Mouse (Mus musculus) left cerebral cortex, postnatal 10 days (tissue): ENCODE measurements at regions not wholly inside any gene's neighbourhood (a gene's known extent, or its start where the extent isn't known, plus 50 kb on each side); places are given as distances from the start of the nearest gene placed in this dataset.
A peak's percentile ranks its signal among the peaks of the same experiment; 100 is the strongest.

Experiments
- DNase-seq, 2 experiments: peaks; one replicate each; pipeline ENCODE4 v3.0.0; 2021 to 2022; ENCODE audit warnings: low spot score in 2 of 2, mixed read lengths in 1 of 2; ENCODE audit errors: extremely low spot score in 1 of 2
- intact Hi-C: fragments of 180-260 bp; cut with DNase I; formaldehyde crosslinking; loops from one replicate; pipeline ENCODE4 v1.15.1; 2025

DNA sequence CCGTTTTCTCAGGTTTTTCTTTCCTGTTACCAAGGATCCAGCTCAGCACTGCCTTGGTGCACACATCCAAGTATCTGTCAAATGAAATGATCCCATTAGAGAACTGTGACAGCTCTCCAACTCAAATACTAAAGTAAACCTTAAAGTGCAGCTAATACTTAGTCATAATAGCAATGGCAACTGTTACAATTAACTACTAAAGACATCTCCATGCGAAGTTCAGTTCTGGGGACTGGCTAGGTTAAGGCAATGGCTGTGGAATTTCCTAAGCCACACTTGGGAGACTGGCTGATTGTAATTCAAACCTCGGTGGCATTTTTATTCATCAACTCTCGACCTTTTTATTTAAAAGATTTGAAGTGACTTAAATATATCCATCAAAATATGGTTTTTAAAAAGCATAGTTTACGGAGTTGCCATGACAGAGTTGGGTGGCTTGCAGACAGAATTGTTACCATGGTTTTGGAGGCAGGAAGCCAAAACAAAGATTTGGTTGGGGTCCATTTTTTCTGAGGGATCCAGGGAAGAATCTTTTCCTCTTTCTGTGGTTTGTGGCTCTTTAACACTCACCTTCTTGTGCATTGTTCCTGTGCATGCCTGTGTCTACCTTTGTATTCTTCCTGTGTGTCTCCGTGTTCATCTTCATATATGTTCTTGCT lies 143.3 kb upstream of the Nfe2l3 start:
- no peak for DNase-seq

DNA sequence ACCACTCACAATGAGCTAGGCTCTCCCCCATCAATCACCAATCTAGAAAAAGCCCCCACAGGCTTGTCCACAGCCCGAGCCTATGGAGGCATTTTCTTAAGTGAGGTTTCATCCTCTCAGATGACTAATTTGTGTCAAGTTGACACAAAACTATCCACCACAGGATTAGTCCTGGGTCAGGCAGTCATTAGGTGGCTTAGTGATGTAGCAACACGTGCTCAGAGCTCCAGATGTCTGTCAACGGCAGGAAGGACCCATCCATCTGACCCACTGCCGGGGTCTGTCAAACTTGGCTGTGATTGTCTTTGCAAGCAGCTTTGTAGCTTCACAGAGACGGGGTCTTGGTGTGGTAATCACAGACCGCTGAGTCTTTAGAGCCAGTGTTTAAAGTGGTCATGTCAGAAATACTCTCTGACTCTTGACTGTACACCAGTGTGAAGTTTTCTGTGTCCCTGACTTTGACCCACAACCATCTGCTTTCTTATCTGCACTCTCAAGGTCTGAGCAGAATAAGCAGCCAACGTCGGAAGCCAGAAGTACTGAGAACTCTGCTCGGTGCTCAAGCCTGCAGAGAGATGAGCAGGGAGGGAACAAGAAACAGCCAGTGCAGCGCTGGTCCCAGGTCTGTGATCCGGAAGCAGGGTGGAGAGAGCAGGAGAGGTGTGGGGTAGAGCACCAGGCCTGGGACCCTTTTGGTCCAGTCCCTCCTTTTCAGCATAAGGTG lies 131.6 kb upstream of the Nfe2l3 start:
- intact Hi-C loops: no loop called here
- no peak for DNase-seq

More for the DNA sequence above, 143.3 kb upstream of the Nfe2l3 start:
- intact Hi-C loops: no loop called here

DNA sequence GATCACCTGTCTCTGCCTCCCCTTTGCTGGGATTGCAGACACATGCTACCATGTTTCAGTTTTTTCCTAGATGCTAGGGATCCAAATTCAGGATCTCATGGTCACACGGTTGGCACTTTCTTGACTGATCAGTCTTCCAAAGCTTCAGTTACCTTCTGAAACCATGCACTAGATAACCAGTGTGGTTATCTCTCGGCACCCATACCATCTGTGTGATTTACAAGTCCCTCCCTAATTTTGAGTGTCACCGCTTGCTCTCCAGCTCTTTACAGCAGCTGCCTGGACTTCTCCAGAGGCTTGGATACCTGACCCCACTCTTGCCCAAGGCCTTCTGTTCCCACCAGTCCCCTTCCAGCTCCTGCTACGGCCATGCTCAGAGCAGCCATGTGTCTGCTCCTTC lies 130.6 kb upstream of the Nfe2l3 start:
- DNase-seq: no peak
- intact Hi-C loops: no loop called here

DNA sequence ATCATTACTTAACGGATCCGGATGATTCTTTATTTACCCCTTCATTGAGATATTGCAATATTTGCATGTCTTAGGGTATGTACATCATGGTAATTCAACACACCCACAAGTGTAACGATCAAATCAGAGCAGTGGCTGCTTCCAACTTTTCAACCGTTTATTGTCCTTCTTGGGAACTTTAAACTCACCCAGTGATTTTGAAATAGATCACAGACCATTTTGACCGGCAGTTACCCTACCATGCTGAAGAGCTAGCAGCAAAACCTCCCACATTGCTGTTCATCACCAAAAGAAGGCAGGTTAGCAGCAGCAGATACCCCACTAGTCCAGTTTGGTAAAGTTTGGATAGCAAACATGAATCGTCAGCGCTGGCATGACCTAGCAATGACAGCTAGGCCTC lies 130.2 kb upstream of the Nfe2l3 start:
- intact Hi-C loops: no loop called here
- no peak for DNase-seq

DNA sequence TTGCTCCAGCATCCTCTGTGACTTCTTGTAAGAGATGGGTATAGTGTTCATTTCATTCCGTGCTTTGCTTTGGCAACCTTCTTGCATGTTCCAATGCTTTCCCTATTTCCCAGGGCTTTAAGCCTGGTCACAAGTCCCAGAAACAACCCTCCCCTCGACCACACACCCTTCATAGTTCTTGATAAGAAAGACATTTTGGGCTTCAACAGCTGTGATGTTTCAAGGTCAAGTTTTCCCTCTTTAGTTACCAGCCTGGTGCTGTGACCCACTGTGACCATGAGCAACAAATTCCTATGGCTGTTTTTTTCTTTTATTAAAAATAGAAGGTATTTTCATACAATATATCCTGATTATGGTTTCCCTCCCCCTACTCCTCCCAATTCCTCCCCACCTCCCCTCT lies 114.1 kb upstream of the Nfe2l3 start:
- DNase-seq: no peak
- intact Hi-C loops: no loop called here

DNA sequence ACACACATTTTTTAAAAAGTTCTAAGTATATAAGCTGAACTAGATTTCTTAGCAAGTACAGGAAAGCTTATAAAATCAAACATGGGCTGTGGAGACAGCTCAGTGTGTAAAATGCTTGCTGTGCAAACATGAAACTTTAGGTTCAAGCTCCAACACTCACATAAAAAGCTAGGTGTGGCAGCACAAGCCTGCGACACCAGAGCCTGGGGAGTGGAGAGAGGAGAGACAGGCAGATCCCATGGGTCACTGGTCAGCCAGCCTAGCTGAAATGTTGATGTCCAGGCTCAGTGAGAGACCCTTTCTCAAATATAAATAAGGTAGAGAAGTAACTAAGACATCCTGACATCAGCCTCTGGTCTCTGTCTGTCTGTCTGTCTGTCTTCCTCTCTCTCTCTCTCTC lies 112.5 kb upstream of the Nfe2l3 start:
- DNase-seq: no peak
- intact Hi-C loops: no loop called here

DNA sequence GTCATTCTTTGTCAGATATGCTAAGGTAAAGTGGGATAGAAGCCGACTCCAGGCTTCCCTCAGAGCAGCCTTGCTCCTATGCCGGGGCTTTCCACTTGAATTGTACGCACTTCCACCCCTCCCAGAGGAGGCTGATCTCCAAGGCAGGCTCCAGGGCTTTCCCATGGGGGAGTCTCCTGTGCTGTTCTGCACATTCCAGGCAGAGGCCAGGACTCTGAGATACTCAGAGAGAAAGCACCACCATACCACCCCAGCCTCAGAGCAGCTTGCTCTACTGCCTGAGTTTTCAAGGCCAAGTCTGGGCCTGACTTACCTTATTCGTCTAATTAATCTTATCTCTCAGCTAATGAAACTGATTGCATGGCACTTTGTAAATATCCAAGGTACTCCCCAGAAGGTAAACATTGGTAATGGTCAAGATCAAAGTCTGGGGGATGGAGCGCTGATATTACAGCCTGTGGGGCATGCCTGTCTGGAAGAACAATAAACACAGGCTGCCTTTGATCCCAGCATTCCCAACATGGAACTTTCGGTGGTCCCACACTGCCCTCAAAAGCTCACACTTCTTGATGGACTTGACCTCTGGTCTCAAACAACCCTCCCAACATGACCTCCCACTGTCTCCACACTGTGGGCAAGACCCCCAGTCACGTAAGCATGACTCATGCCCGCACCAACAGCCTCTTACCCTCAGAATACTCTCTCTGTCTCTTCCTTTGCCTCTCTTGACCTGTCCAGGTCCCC lies 111.6 kb upstream of the Nfe2l3 start:
- intact Hi-C loops: no loop called here

DNA sequence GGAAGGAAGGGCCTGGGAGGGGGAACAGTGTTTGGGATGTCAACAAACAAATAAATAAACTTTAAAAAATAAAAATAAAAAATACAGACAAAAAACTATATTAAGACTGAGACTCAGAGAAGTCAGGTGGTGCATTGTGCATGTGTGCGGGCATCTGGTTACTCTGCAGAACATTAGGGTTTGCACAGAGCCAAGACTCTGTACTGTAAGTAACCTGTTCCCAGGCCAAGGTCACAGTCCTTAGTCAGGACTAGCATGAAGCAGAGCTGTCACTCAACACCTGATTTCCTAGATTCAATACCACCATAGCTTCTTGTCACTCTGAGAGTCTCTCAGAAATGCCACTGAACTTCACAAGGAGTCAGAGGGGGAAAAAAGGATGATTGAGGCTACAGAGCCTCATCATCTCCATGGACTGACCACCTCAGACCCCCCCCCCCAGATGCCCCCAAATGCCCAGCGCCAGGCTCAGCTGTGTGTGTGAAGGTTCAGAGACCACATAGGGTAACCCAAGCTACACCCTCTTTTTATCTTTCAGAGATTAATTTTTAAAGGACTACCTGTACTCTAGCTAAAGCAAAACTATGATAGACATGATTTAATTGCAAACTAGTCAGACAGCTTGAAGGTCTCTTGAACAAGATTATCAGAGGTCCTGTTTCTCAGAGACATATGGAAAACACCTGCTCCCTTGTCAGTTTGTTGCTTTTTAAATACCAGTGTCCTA lies 106.2 kb upstream of the Nfe2l3 start:
- DNase-seq: no peak
- intact Hi-C loops: no loop called here

More for the DNA sequence above, 111.6 kb upstream of the Nfe2l3 start:
- no peak for DNase-seq

DNA sequence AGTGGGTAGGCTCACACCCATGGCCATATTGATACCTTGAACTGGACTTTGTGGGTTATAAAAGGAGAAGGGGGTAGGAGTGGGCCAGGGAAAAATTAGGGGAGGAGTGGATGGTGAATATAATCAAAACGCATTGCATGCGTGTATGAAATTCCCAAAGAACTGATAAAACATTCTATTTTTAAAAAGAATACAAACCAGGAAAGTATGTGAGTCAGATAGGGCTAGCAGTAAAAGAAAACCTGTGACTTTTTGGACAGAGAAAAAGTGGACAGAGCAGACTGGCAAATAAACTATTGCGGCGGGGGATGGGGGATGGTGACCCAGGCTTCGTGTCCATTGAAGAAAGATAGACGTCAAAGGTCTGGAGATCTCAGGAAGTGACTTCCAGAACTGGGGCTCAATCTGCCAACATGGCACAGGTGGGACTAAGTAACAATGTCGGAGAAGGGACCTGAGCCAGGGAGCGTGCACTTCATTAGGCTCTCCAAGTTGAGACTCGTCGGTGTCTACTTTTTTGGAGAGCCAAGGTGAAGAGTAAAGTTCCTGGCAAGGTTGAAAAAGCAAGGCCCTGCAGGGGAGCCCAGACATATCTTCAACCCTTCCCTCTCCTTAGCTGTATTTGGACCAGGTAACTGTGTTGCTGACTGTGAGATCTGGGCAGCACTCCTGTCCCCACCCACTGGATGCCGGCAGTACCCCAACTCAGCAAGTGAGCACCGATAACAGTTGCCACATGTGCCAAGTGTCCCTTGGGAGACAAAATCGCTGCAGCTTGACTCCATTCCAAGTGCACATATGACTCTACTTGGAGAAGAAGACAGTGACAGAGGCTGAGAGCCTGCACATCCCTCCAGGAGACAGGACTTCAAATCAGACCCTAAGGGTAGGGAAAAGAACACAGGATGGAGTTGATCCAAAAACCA lies 103.1 kb upstream of the Nfe2l3 start:
- DNase-seq: no peak
- intact Hi-C loops: no loop called here

DNA sequence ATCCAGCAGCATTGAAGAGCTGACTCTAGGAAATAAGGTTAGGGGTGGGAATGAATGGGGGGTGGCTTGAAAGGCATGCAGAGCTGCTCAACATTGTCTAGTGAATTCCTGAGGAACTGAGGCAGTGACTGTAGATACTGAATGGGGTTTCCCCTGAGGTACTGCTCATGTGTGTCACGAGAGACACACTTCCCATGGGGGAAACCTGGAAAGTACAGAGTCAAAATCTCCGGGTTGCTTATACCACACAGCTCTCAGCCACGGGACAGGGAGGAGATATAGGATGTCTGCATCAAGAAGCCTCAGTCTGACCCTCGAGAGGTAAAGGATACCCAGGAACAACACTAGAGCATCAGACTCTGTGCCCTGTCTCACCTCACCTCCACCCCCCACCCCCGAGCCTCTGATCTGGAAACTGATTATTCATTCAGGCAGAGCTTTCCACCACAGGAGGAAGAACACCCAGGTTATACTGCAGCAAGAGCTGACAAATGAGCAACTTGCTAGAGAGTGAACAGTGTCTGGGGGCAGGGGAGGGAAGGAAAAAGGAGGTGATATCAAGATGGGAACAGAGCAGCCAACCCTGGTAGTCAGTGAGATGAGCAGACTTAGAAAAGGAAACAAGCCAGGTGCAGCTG lies 102.3 kb upstream of the Nfe2l3 start:
- DNase-seq: no peak
- intact Hi-C loops: no loop called here

DNA sequence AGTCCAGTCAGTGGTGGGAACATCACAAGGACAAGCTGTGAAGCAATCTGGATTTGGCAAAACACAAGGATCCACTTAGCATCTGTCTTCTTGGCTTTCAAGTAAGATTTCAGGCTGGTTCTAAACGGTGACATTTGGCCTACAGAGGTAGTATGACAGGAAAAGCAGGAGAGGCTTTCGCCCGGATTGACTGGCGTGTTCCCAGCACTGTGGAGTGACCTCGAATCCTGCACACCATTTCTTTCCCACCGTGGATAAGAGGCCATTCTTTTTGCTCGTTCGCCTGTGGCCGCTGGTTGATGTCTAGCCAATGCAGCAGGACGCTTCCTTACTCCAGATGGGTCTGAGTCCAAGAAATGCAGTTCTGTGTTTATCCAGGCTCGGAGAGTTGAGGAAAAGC lies 99.6 kb upstream of the Nfe2l3 start:
- intact Hi-C loops: no loop called here
- DNase-seq: peak in 1 of 2 experiments; percentile 64

DNA sequence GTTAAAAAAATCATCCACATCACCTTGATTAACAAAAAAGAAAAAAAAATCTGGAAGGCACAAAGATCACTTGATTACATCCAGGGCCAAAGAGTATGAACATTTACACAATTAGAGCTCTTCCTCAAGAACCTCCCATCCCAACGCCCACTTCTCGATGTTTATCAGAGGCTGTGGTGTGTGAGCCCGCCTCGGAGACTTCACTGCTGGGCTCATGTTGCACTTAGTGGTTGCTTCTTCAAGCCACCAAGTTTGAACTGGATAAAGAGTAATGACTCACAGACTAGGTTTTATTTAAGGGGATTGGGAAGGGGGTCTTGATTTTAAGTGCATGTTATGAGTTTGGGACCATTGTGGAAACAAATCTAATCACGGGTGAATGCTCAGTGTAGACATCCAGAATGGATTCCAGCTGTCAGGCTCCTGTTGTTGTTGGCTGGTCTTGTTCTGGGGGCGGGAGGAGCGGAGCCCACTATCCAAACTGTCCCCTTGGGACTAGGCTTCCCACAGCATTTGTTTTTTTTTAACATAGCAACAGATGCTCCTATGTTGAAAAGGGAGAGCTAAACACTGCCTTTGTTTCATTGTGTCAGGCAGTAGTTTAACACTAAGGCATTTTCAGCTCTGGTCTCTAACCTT lies 98.6 kb upstream of the Nfe2l3 start:
- no peak for DNase-seq
- intact Hi-C loops: no loop called here

DNA sequence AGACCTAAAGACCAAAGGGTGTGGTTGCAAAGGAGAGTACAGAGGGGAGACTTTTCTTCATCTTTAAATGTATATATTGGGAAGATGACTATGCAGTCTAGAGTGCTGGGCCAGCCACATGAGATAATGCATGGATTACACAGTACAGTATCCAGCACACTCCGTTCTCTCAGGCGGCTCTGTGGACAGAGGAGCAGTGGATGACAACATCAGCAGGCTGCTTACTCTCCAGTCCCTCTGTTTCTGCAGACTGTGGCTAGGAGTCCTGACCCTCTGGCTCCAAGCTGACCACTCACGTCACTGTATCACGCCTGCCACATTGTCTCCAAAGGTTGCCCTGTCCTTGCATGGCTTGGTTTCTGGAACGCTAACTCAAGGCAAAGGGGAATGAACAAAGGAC lies 97.2 kb upstream of the Nfe2l3 start:
- intact Hi-C loops: no loop called here
- no peak for DNase-seq

DNA sequence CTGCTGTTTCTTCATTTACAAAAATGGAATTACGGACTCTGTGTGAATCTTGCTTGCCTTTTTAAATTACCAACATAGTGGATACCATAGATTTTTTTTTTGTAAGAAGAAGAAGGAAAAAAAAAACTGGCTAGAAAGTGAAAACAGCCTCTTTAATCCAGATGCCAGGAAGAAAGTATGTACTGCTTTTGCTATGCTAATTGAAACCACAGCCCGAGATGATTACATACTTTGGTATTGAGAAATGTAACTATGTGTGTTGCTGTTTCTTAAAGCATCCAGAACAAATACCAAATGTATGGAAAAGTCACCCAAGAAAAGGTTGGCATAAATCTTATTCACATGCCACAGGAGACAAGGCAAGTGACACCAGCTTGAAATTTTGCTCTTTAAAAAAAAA lies 93.2 kb upstream of the Nfe2l3 start:
- no peak for DNase-seq
- intact Hi-C loops: no loop called here

DNA sequence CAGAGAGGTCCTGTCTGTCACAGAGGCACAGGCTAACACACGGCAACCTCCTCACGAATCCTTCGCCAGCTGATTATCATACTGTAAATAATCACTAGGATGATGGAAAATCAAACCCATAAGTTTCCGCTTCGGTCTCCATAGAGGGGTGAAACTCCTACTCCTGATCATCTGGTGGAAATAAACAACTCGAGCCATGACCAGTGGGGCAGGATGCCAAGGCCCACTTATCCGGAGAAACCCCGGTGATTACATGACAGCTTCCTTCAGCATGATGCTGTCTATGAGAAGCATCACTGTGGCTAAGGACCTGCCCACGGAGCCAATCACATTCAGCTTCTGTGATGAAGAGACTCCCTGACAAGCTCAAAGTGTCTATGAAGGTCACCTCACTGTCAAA lies 84.7 kb upstream of the Nfe2l3 start:
- DNase-seq: peak in 1 of 2 experiments; percentile 44
- intact Hi-C loops: no loop called here

DNA sequence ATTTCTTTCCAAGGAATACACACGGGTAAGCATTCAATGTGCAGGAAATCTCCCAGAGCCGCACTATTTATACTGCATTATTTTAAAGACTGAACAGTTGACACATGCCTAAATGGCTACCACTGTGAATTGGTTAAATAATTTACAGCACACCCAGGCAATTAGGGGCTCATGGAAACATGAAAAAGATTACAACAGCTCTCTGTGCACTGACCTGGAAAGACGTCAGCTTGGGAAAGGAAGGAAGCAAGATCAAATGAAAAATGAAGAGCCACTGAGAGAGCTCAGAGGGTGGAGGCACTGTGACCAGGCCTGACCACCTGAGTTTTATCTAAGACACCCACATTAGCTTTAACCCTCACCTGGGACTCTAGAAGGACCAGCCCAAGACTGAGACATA lies 82.7 kb upstream of the Nfe2l3 start:
- no peak for DNase-seq
- intact Hi-C loops: no loop called here

DNA sequence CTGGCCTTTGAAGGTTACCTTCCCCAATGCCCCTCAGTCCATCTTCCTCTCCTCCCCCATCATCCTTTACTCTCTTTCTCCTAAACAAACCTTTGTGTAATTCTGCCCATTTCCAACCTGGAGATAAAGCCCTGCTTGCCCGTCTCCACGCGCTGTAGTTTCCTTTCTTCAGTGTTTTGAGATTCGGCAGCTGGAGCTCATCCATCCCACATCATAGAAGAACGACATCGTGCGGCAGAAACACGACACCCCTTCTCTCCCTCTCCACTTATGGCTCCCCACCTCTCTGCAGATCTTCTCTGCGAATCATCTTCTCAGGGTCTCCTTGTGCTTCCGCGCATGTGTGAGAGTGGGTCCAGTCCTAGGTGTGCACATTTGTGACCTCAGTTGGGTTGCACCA lies 77.4 kb upstream of the Nfe2l3 start:
- no peak for DNase-seq
- intact Hi-C loops: no loop called here
